Mouse (Mus musculus): ENCODE data around the gene Cdh6. TPM values are rescaled to one million over a fixed set of nuclear protein-coding genes. Genes with fewer than 3 reads are reported as not detected.
A peak's percentile ranks its signal among the peaks of the same experiment; 100 is the strongest.

Gene Cdh6
- polyA plus RNA-seq, 1 experiment from 2014 or later, result 17.9 TPM

DNA sequence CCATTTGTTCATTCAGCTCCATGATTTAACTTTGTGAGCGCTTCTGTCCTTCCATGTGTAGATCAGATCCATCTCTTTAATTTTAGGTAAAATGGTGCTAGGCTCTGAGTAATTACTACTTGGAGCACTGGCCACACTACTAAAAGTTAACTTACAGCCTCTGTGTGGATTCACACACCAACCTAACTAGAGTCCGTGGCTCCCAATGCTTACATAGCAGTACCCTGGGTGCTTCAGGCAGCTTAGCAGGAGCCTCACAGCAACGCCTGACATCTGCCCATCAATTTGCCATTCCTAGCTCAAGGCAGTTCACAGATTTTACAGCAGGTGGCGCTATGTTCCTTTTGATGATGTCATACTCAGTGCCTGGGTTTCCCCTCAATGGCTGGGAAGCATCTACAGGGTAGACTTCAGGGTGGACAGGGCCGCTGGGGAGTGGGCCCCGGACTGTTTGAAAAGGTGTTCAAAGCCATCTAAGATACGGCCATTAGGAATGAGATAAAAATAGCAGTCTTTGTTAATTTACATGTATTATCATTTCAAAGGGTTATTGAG is 84.9 kb downstream of the Cdh6 start:
- Histone ChIP-seq H3K4me2 (no peak overlapping the region), H3K4me1 (replicated peaks) (no peaks in the 10 kb centered on the region), H3K36me3 (no peaks in the 10 kb centered on the region), H3K27ac (replicated peaks) (no peak overlapping the region), H3K9ac (no peak overlapping the region), H3K4me3 (no peak overlapping the region), H3K9me3 (no peaks in the 10 kb centered on the region), H3K27me3 (no peaks in the 10 kb centered on the region)
- WGBS, result 47% methylated on average over 7 of the region's 7 CpGs
- ATAC-seq (ENCODE audit: low FRiP score, low read depth), result peak; percentile 55; the same call in 1 of the 2 replicates

DNA sequence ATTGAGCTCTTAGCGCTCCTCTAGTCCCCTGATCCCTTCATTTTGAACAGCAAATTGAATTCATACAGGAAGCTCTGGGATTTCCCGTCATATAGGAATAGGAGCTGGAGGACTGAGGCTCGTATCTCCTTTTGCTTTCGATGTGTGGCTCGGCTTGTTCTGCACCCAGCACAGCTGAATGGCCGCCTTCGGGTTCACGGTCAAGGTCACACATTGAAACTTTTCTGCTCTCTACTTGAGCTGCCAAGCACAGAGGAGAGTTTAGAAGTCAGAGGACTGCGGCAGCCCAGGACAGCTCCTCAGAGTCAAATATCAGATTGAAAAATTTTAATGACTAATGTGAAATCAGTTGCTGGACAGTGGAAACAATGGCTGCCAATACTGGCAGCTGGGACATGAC is 88.7 kb downstream of the Cdh6 start:
- Histone ChIP-seq H3K27ac (replicated peaks) (no peak overlapping the region), H3K4me1 (replicated peaks) (no peaks in the 10 kb centered on the region), H3K4me2 (no peak overlapping the region), H3K27me3 (no peaks in the 10 kb centered on the region), H3K4me3 (no peak overlapping the region), H3K36me3 (no peaks in the 10 kb centered on the region), H3K9ac (no peak overlapping the region), H3K9me3 (no peaks in the 10 kb centered on the region)
- WGBS, result 81% methylated on average over 9 of the region's 9 CpGs
- ATAC-seq (ENCODE audit: low FRiP score, low read depth), result no peak

DNA sequence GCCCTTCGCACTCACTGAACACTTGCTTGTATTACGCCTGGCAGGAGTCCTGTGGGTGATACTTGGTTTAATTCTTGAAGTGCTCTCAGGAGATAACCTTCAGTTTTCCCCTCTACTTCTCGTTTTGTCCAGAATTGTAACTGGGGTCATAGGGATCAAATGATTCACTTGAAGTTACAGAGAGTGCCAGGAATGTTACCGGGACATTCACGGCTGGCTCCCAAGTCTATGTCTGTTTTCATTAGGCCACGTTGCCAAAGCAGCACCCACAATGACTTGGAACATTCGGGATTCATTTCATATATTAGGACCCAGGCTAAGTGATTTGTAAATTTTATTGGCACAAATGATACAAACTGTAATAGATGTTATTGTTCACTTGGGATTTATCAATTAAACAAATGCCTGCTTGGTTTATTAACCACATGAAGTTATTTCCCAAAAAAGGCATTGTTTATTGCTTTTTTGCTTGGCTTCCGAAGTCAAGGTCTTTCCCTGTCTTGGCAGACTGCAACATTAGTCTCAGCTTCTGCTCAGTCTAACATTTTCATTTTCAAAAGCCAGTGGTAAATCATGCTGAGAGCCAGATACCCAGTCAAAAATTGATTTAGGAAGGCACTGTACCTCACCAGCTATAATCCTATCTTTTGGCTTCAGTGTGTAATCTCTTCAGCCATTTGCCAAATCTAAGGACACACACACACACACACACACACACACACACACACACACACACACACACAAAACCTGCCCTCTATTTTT is 96.4 kb downstream of the Cdh6 start:
- Histone ChIP-seq H3K4me1 (replicated peaks) (no peaks in the 10 kb centered on the region), H3K9me3 (no peaks in the 10 kb centered on the region), H3K27me3 (no peaks in the 10 kb centered on the region), H3K4me2 (no peak overlapping the region), H3K9ac (no peak overlapping the region), H3K36me3 (no peaks in the 10 kb centered on the region), H3K27ac (replicated peaks) (no peak overlapping the region), H3K4me3 (no peak overlapping the region)
- 59% methylated on average over 8 of the region's 8 CpGs for WGBS
- no peak for ATAC-seq (ENCODE audit: low FRiP score, low read depth)

DNA sequence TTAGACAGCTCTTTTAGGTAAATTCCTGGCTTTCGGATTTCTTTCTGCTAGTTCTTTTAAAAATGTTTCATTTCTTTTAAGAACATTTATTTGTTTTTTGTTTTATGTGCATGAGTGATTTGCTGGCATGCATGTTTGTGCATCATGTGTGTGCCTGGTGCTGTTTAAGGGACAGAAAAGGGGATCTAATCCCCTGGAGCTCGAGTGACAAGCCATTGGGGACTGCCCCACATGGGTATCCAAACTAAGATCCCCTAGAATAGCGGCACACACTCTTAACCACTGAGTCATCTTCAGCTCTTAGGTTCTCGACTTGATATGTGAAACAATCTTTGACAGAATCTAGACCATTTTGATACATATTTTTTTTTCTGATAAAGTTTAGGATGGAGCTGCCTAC is 99.4 kb downstream of the Cdh6 start:
- H3K9me3 ChIP-seq, result no peaks in the 10 kb centered on the region
- no peaks in the 10 kb centered on the region for H3K36me3 ChIP-seq
- no peak for ATAC-seq (ENCODE audit: low FRiP score, low read depth)
- H3K27ac ChIP-seq (replicated peaks), result no peak overlapping the region
- WGBS, result 78% methylated on average over 4 of the region's 4 CpGs
- no peaks in the 10 kb centered on the region for H3K27me3 ChIP-seq
- no peaks in the 10 kb centered on the region for H3K4me1 ChIP-seq (replicated peaks)
- no peak overlapping the region for H3K4me3 ChIP-seq
- H3K9ac ChIP-seq, result no peak overlapping the region
- no peak overlapping the region for H3K4me2 ChIP-seq

DNA sequence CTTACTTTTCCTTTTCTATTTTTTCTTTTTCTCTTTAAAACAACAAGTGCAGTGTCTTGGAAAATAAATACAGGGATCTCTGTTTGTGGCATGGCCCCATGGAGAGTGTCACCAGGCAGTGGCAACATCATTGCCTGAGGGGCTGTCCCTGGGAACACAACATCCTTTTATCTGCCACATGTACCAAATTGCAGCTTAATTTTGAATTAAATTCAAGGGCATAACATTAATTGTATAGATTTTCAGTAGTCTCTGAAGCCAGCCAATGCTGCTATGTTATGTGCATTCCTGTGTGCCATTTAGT is 105.3 kb downstream of the Cdh6 start:
- Histone ChIP-seq H3K9ac (no peak overlapping the region), H3K27ac (replicated peaks) (no peak overlapping the region), H3K4me1 (replicated peaks) (peaks cover 11% of the 10 kb centered on the region; the same call in 1 of the 2 replicates), H3K36me3 (no peaks in the 10 kb centered on the region), H3K27me3 (no peaks in the 10 kb centered on the region), H3K9me3 (no peaks in the 10 kb centered on the region), H3K4me3 (no peak overlapping the region), H3K4me2 (peak overlapping the region; percentile 48)
- 0 out of 2 replicates have a peak, but pooled peaks have one; percentile 12 for ATAC-seq (ENCODE audit: low FRiP score, low read depth)

DNA sequence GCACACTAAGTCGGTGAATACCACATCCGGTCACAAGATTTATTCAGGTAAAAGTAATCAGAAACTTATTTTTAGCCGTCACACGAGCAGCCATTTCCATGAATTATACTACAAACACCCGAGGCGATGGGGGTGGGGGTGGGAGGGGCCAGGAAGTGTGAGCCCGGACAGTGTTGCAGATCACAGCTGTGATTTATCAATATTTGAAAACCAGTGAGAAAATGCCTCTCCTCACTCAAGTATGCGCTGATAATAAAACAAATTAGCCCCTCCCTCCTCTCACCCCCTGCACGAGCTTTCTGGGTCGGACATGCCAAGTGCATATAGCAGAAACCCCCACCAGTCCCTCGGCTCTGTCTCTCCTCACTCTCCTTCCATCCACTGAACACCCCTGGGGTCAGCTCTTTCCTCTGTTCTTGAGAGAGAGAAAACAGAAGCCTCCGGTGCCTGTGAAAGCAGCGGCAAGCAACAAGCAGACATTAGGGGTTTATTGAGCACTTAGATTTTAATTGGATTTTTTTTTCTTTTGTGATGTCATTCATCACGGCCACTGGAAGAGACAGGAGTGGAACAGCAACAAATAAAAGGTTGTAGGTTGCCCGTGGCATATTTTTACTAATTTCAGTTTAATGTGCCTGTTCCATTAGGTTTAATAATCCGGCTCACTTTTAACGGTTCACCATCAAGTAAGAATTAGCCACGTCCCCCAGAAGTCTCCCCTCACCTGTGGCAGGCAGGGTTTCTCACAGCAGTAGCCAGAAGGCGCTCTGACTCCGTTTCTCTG is 105.9 kb downstream of the Cdh6 start:
- H3K27ac ChIP-seq (replicated peaks), result 0 out of 2 replicates have a peak overlapping the region, but pooled peaks have one; percentile 25
- peak overlapping the region; percentile 26 for H3K4me3 ChIP-seq

DNA sequence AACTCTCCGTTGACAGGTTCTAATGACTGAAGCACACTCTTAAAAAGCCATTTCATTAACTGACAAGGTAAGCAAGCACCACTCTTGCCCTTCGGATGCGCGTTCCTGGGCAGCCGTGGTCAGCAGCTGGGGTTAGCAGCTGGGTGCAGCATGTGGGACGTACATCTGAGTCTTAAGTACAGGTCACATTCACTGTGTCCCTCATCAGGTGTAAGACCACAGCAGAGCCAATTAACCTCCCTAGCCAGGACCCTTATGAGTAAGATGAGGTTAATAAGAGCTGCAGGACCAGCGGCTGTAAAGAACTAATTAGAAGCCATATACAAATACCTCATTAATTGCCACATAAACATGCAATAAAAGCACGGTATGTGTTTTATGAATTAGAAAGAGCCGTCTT is 106.7 kb downstream of the Cdh6 start:
- 59% methylated on average over 9 of the region's 9 CpGs for WGBS
- Histone ChIP-seq H3K9me3 (no peaks in the 10 kb centered on the region), H3K4me3 (no peak overlapping the region), H3K4me1 (replicated peaks) (peaks cover 11% of the 10 kb centered on the region; the same call in 1 of the 2 replicates), H3K9ac (no peak overlapping the region), H3K4me2 (no peak overlapping the region), H3K36me3 (no peaks in the 10 kb centered on the region), H3K27me3 (no peaks in the 10 kb centered on the region), H3K27ac (replicated peaks) (no peak overlapping the region)
- ATAC-seq (ENCODE audit: low FRiP score, low read depth), result no peak

More for the DNA sequence above, 105.9 kb downstream of the Cdh6 start:
- no peaks in the 10 kb centered on the region for H3K9me3 ChIP-seq
- H3K27me3 ChIP-seq, result no peaks in the 10 kb centered on the region
- H3K36me3 ChIP-seq, result no peaks in the 10 kb centered on the region
- WGBS, result 45% methylated on average over 20 of the region's 20 CpGs
- H3K4me1 ChIP-seq (replicated peaks), result peaks cover 11% of the 10 kb centered on the region; the same call in 1 of the 2 replicates
- ATAC-seq (ENCODE audit: low FRiP score, low read depth), result peak; percentile 43; the same call in 1 of the 2 replicates
- no peak overlapping the region for H3K9ac ChIP-seq
- peak overlapping the region; percentile 48 for H3K4me2 ChIP-seq

DNA sequence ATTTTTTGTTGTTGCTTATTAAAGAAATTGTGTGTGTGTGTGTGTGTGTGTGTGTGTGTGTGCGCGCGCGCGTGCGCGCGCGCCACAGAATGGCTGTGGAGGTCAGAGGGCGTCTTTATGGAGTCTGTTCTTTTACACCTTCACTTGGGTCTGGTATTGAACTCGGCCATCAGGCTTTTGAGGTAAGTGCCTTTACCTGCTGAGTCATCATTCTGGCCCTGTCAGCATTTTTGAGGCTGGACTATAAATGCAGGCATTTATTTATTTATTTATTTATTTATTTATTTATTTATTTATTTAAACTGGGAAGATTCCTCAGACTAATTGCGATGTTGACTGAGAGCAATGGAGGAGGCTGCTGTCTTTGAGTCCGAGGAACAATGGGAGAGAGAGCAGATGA is 109.8 kb downstream of the Cdh6 start:
- Histone ChIP-seq H3K9me3 (no peaks in the 10 kb centered on the region), H3K4me3 (no peak overlapping the region), H3K4me1 (replicated peaks) (peaks cover 11% of the 10 kb centered on the region; the same call in 1 of the 2 replicates), H3K27me3 (no peaks in the 10 kb centered on the region), H3K4me2 (no peak overlapping the region), H3K27ac (replicated peaks) (no peak overlapping the region), H3K9ac (no peak overlapping the region), H3K36me3 (no peaks in the 10 kb centered on the region)
- ATAC-seq (ENCODE audit: low FRiP score, low read depth), result no peak
- 99% methylated on average over 13 of the region's 13 CpGs for WGBS

DNA sequence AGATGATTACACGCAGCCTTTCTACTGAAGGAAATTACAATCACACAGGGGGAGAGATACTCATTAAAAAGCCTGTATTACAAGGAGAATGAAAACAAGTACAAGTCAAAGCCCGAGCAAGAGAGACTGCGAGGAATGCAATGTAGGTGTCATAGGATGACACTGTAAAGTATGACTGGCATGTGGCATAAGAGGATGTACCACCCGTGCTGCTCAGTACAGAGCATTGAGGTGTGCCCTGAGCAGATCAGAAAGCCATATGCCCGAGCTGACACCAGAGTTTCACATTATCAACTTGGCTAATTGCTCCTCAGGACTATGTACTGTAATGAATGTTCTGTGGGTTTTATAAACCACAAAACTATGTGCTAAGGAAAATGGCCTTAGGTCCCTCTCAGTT is 115.7 kb downstream of the Cdh6 start:
- 69% methylated on average over 5 of the region's 5 CpGs for WGBS
- ATAC-seq (ENCODE audit: low FRiP score, low read depth), result peak; percentile 48; the same call in 1 of the 2 replicates

DNA sequence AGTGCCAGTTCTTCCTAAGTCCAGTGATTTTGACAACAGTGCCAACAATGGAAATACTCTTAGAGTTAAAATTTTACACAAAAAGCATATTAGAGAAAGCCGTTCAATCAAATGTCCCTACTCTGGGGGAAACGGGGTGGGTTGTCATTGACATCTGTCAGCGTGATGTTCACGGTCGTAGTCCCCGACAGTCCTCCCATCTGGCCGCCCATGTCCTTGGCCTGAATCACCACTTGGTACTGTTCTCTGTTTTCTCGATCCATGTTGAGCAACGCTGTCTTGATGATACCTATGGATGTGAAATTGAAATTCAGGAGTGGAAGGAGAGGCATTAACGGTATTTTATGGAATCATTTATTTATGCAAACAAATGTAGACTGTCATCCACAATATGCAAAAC is 116.2 kb downstream of the Cdh6 start:
- H3K4me2 ChIP-seq, result no peak overlapping the region
- no peak overlapping the region for H3K27ac ChIP-seq (replicated peaks)
- no peaks in the 10 kb centered on the region for H3K9me3 ChIP-seq
- H3K9ac ChIP-seq, result no peak overlapping the region
- H3K27me3 ChIP-seq, result no peaks in the 10 kb centered on the region
- 76% methylated on average over 10 of the region's 10 CpGs for WGBS
- H3K4me3 ChIP-seq, result no peak overlapping the region
- H3K4me1 ChIP-seq (replicated peaks), result no peaks in the 10 kb centered on the region
- no peak for ATAC-seq (ENCODE audit: low FRiP score, low read depth)
- no peaks in the 10 kb centered on the region for H3K36me3 ChIP-seq

More for the DNA sequence above, 115.7 kb downstream of the Cdh6 start:
- H3K9ac ChIP-seq, result no peak overlapping the region
- H3K4me2 ChIP-seq, result no peak overlapping the region
- H3K27ac ChIP-seq (replicated peaks), result no peak overlapping the region
- no peaks in the 10 kb centered on the region for H3K4me1 ChIP-seq (replicated peaks)
- H3K36me3 ChIP-seq, result no peaks in the 10 kb centered on the region
- no peaks in the 10 kb centered on the region for H3K9me3 ChIP-seq
- no peak overlapping the region for H3K4me3 ChIP-seq
- no peaks in the 10 kb centered on the region for H3K27me3 ChIP-seq

DNA sequence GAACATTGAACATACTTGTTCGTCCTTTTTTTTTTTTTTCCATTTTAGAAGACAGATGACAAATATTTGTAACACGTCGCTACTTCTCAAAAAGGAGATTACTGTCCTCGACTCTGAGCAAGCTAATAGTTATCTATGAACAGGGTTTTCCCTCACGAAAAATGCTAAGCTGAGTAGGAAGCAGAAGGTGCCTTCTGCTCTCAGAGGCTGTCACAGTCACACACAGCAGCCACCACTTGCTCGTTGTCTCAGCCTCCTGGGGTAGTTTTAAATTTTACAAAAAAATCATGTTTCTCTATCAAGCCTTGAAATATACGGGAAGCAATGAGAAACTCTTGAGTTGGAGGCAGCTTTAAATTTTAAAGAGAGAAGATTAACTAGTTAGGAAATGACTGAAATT is 125.6 kb downstream of the Cdh6 start:
- Histone ChIP-seq H3K36me3 (peaks cover 6% of the 10 kb centered on the region; the same call in 1 of the 2 replicates), H3K9ac (no peak overlapping the region), H3K9me3 (no peaks in the 10 kb centered on the region), H3K4me1 (replicated peaks) (no peaks in the 10 kb centered on the region), H3K4me2 (no peak overlapping the region), H3K27me3 (no peaks in the 10 kb centered on the region), H3K27ac (replicated peaks) (no peak overlapping the region), H3K4me3 (no peak overlapping the region)
- WGBS, result 80% methylated on average over 7 of the region's 7 CpGs
- no peak for ATAC-seq (ENCODE audit: low FRiP score, low read depth)

DNA sequence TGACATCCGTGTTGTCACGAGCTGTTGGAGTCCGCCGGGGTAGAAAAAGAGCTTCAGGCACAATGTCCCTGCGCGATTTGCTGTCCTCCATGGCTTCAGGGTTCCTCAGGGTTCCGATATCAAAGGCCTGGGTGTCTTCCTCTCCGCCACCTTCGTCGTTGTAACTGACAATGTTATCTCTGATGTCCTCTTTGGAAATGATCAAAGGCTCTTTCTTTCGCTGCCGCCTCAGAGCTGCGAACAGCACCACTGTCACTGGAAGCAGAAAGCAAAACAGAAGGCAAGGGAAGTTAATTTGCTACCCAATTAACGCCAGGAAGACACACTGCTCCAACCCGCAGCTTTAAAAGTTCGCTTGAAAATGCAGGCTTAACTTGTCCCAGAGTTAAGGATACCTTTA is 139.0 kb downstream of the Cdh6 start:
- no peak overlapping the region for H3K4me2 ChIP-seq
- ATAC-seq (ENCODE audit: low FRiP score, low read depth), result no peak
- 0 out of 2 replicates have a peak, but pooled peaks cover 4% of the 10 kb centered on the region for H3K36me3 ChIP-seq
- no peaks in the 10 kb centered on the region for H3K27me3 ChIP-seq
- H3K4me1 ChIP-seq (replicated peaks), result no peaks in the 10 kb centered on the region
- no peak overlapping the region for H3K4me3 ChIP-seq
- H3K9ac ChIP-seq, result no peak overlapping the region
- no peak overlapping the region for H3K27ac ChIP-seq (replicated peaks)
- no peaks in the 10 kb centered on the region for H3K9me3 ChIP-seq
- 75% methylated on average over 16 of the region's 16 CpGs for WGBS

All from hindbrain, embryonic 15.5 days (tissue).